Mouse (Mus musculus): ENCODE results near the gene Zfp644. TPM values are rescaled to one million over a fixed set of nuclear protein-coding genes. Genes with fewer than 3 reads are reported as not detected.

The Zfp644 gene
- polyA plus RNA-seq, 1 experiment from 2014 or later = 57.1 TPM

GRCm38 (mm10) chr5:106660867-106661266, 36.2 kb downstream of the Zfp644 start:
- Histone ChIP-seq H3K27ac (replicated peaks) (no peak overlapping the region), H3K4me3 (replicated peaks) (no peak overlapping the region), H3K4me1 (no peaks in the 10 kb centered on the region), H3K9ac (no peak overlapping the region), H3K36me3 (peaks cover 20% of the 10 kb centered on the region), H3K27me3 (no peaks in the 10 kb centered on the region), H3K9me3 (replicated peaks) (no peaks in the 10 kb centered on the region; the same call in 1 of the 2 replicates), H3K4me2 (replicated peaks) (no peak overlapping the region)
- ATAC-seq (ENCODE audit: insufficient number of reproducible peaks, low FRiP score, low TSS enrichment, low read depth) = no peak
- 71% methylated on average over 1 of the region's 1 CpGs for whole genome bisulfite sequencing

DNA sequence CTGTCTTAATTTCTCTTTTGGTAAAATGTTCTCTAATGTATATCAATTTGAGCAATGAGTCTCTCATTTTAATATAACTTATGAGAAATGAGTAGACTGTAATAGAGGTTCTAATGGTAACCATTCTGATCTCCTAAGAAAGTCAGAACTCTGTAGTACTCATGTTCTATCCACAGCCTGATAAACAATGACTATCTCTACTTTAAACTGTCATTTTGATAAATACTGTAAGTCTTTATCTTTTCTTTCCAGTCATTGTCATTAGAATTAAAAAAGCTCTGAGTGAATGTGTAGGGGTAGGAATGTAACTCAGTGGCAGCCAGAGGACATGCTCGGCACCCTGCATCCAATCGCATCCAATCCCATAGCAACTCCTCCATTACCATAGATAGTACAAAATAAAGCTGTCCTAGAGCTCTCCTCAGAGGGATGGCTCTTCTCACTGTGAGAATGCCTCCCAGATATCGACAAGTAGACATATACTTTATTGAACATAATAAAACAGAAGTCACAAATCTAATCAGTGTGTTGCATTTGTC, 44.2 kb downstream of the Zfp644 start:
- no peaks in the 10 kb centered on the region for H3K27me3 ChIP-seq
- no peaks in the 10 kb centered on the region for H3K4me1 ChIP-seq
- ATAC-seq (ENCODE audit: insufficient number of reproducible peaks, low FRiP score, low TSS enrichment, low read depth) = no peak
- H3K4me2 ChIP-seq (replicated peaks) = no peak overlapping the region
- H3K9ac ChIP-seq = no peak overlapping the region
- WGBS = 93% methylated on average over 3 of the region's 3 CpGs
- H3K27ac ChIP-seq (replicated peaks) = no peak overlapping the region
- no peak overlapping the region for H3K4me3 ChIP-seq (replicated peaks)
- peaks cover 14% of the 10 kb centered on the region; the same call in 1 of the 2 replicates for H3K36me3 ChIP-seq
- H3K9me3 ChIP-seq (replicated peaks) = no peaks in the 10 kb centered on the region

- H3K4me1 ChIP-seq = no peaks in the 10 kb centered on the region
- H3K4me2 ChIP-seq (replicated peaks) = no peak overlapping the region
- 75% methylated on average over 4 of the region's 4 CpGs for WGBS
- ATAC-seq (ENCODE audit: insufficient number of reproducible peaks, low FRiP score, low TSS enrichment, low read depth) = no peak
- H3K4me3 ChIP-seq (replicated peaks) = no peak overlapping the region
- H3K36me3 ChIP-seq = peaks cover 14% of the 10 kb centered on the region; the same call in 1 of the 2 replicates
- no peaks in the 10 kb centered on the region for H3K27me3 ChIP-seq
- no peak overlapping the region for H3K27ac ChIP-seq (replicated peaks)
- no peak overlapping the region for H3K9ac ChIP-seq
- no peaks in the 10 kb centered on the region for H3K9me3 ChIP-seq (replicated peaks)
Observed at GRCm38 (mm10) chr5:106652220-106652753, 44.8 kb downstream of the Zfp644 start.

DNA sequence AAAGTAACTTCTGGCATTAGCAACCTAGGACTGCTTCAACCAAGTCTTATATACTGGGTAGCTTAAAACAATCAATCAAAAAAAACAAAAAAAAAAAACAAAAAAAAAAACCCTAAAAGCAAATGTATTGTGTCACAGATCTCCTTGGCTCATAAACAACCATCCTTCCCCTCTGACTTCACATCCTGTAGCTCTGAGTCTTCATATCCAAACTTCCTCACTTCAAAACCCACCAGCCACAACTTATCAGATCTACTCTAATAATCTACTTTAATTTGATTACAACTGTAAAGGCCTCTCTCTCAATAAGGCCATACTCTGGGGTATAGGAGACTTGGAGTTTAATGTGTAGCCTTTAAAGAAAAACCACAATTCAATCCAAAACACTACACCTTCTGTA, 47.1 kb downstream of the Zfp644 start:
- no peak for ATAC-seq (ENCODE audit: insufficient number of reproducible peaks, low FRiP score, low TSS enrichment, low read depth)
- H3K27me3 ChIP-seq = no peaks in the 10 kb centered on the region
- H3K9ac ChIP-seq = no peak overlapping the region
- no peaks in the 10 kb centered on the region for H3K4me1 ChIP-seq
- no peak overlapping the region for H3K4me3 ChIP-seq (replicated peaks)
- H3K4me2 ChIP-seq (replicated peaks) = no peak overlapping the region
- H3K27ac ChIP-seq (replicated peaks) = no peak overlapping the region
- peaks cover 9% of the 10 kb centered on the region; the same call in 1 of the 2 replicates for H3K36me3 ChIP-seq
- H3K9me3 ChIP-seq (replicated peaks) = no peaks in the 10 kb centered on the region

- H3K4me1 ChIP-seq = no peaks in the 10 kb centered on the region
- H3K9me3 ChIP-seq (replicated peaks) = no peaks in the 10 kb centered on the region
- H3K9ac ChIP-seq = no peak overlapping the region
- no peaks in the 10 kb centered on the region for H3K27me3 ChIP-seq
- peaks cover 6% of the 10 kb centered on the region; the same call in 1 of the 2 replicates for H3K36me3 ChIP-seq
- H3K4me3 ChIP-seq (replicated peaks) = no peak overlapping the region
- H3K4me2 ChIP-seq (replicated peaks) = no peak overlapping the region
- no peak overlapping the region for H3K27ac ChIP-seq (replicated peaks)
- no peak for ATAC-seq (ENCODE audit: insufficient number of reproducible peaks, low FRiP score, low TSS enrichment, low read depth)
Observed at GRCm38 (mm10) chr5:106649441-106649840, 47.6 kb downstream of the Zfp644 start.

DNA sequence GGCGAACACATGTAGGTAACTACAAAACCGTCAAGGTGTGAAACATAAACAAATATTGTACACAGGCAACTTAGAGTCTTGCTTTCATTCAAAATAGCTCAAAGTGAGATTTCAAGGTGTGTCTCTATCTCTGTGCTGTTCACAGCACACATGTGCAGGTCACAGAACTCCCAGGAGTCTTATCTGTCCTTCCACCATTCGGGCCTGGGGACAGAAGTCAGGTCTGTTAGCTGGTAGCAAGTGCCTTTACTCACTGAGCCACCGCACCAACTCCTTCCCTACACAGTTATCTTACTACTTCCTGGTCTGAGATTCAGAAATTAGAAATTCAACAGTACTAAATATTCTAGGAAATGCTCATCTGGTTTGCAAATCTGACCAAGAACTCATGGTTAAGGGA, 53.7 kb downstream of the Zfp644 start:
- H3K9me3 ChIP-seq (replicated peaks) = no peaks in the 10 kb centered on the region
- H3K36me3 ChIP-seq = no peaks in the 10 kb centered on the region
- no peaks in the 10 kb centered on the region for H3K27me3 ChIP-seq
- H3K27ac ChIP-seq (replicated peaks) = no peak overlapping the region
- no peaks in the 10 kb centered on the region for H3K4me1 ChIP-seq
- H3K4me2 ChIP-seq (replicated peaks) = no peak overlapping the region
- H3K9ac ChIP-seq = no peak overlapping the region
- WGBS = 85% methylated on average over 4 of the region's 4 CpGs
- ATAC-seq (ENCODE audit: insufficient number of reproducible peaks, low FRiP score, low TSS enrichment, low read depth) = no peak
- no peak overlapping the region for H3K4me3 ChIP-seq (replicated peaks)

DNA sequence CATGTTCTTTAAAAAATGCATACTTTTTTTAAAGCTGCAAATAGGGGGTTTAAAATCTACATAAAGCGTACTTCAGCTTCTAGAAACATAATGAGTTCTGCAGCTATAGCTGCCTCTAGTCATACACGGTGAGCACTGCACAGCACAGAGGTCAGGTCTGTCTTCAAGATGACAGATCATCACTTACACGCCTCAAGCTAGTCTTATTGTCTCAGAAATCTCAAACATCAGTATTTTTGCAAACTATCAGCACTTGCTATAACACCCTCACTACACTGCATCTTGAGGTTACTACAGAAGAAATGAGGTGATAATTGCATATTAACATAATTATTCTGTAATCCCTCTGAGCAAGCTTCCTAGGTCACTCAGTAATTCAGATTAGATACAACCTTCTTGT, 55.2 kb downstream of the Zfp644 start:
- no peak overlapping the region for H3K4me2 ChIP-seq (replicated peaks)
- H3K9ac ChIP-seq = no peak overlapping the region
- H3K4me1 ChIP-seq = no peaks in the 10 kb centered on the region
- no peak overlapping the region for H3K4me3 ChIP-seq (replicated peaks)
- no peak for ATAC-seq (ENCODE audit: insufficient number of reproducible peaks, low FRiP score, low TSS enrichment, low read depth)
- no peaks in the 10 kb centered on the region for H3K9me3 ChIP-seq (replicated peaks)
- no peak overlapping the region for H3K27ac ChIP-seq (replicated peaks)
- WGBS = 67% methylated on average over 3 of the region's 3 CpGs
- H3K36me3 ChIP-seq = peaks cover 15% of the 10 kb centered on the region
- H3K27me3 ChIP-seq = no peaks in the 10 kb centered on the region

GRCm38 (mm10) chr5:106640235-106640809, 56.8 kb downstream of the Zfp644 start:
- Histone ChIP-seq H3K27ac (replicated peaks) (no peak overlapping the region), H3K9me3 (replicated peaks) (no peaks in the 10 kb centered on the region), H3K36me3 (peaks cover 30% of the 10 kb centered on the region), H3K9ac (no peak overlapping the region), H3K4me3 (replicated peaks) (no peak overlapping the region), H3K4me2 (replicated peaks) (no peak overlapping the region), H3K27me3 (no peaks in the 10 kb centered on the region), H3K4me1 (no peaks in the 10 kb centered on the region)
- ATAC-seq (ENCODE audit: insufficient number of reproducible peaks, low FRiP score, low TSS enrichment, low read depth) = no peak
- 73% methylated on average over 5 of the region's 5 CpGs for WGBS

- 89% methylated on average over 2 of the region's 2 CpGs for WGBS
- Histone ChIP-seq H3K9me3 (replicated peaks) (no peaks in the 10 kb centered on the region), H3K36me3 (peaks cover 37% of the 10 kb centered on the region), H3K9ac (no peak overlapping the region), H3K4me3 (replicated peaks) (no peak overlapping the region), H3K27me3 (no peaks in the 10 kb centered on the region), H3K4me1 (no peaks in the 10 kb centered on the region), H3K4me2 (replicated peaks) (no peak overlapping the region), H3K27ac (replicated peaks) (no peak overlapping the region)
- no peak for ATAC-seq (ENCODE audit: insufficient number of reproducible peaks, low FRiP score, low TSS enrichment, low read depth)
Observed at GRCm38 (mm10) chr5:106639627-106640026, 57.5 kb downstream of the Zfp644 start.

DNA sequence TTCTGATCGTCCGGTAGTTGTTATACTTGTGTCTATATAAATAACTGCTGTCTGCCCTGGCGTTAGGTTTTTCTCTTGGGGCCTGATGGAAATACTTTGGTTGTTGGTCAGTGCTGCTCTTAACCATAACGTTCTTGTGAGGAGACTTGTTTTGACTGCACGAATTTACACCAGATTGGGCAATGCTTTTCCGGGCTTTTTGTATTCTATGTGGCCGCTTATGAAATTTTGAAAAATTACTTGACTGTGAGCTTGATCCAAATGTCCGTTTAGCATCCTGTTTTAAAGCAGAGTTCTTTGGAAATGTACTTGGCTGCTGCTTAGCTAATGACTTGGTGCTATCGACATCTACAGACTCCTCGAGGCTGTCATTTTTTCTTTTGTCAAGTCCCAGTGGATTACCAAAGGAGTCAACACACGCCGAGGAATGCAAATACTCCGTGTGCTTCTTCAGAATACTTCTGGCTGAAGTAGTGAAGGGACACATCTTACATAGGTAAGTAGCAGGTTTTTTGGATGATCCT, 60.6 kb downstream of the Zfp644 start:
- Histone ChIP-seq H3K27ac (replicated peaks) (no peak overlapping the region), H3K27me3 (no peaks in the 10 kb centered on the region), H3K4me3 (replicated peaks) (no peak overlapping the region), H3K4me2 (replicated peaks) (no peak overlapping the region), H3K4me1 (no peaks in the 10 kb centered on the region), H3K9ac (no peak overlapping the region), H3K36me3 (peaks cover 44% of the 10 kb centered on the region), H3K9me3 (replicated peaks) (no peaks in the 10 kb centered on the region)
- no peak for ATAC-seq (ENCODE audit: insufficient number of reproducible peaks, low FRiP score, low TSS enrichment, low read depth)
- 85% methylated on average over 13 of the region's 13 CpGs for WGBS

DNA sequence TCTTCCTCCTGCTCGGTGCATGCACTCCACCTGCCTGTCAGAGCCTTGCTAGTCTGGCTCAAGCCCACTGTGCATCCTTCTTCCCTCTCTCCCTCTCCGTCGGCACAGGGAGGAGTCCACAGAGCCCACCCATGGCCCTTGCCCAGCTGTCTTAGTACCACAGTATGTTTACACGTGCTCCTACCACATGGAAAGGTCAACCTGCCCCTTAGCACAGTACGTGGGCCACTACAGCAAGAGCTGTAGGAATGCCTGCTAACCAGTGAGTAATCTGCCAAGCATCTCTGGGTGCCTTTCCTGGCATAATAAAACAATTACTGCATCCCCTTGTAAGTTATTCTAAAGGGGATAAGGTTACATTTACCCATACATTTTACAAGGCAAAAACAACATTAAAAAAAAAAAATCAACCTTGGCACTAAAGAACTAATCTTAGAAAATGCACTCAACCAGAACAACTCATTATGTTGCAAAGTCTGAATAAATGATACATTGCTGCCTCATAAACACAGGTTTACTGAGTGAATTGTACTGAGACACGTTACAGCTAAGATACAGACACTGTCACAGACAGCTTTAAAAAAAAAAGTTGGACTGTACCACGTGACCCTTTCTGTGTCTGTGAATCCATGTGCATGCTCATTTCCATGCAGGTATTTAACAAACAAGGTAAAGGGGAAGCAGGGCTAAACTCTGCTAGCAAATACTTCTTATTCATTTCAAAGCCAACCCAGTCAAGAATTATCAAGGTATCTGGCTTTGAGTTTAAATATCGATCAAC, 68.5 kb downstream of the Zfp644 start:
- Histone ChIP-seq H3K9ac (no peak overlapping the region), H3K36me3 (peaks cover 17% of the 10 kb centered on the region), H3K27me3 (no peaks in the 10 kb centered on the region), H3K4me2 (replicated peaks) (no peak overlapping the region), H3K27ac (replicated peaks) (no peak overlapping the region), H3K4me3 (replicated peaks) (no peak overlapping the region), H3K9me3 (replicated peaks) (no peaks in the 10 kb centered on the region), H3K4me1 (no peaks in the 10 kb centered on the region)
- 61% methylated on average over 8 of the region's 8 CpGs for WGBS
- ATAC-seq (ENCODE audit: insufficient number of reproducible peaks, low FRiP score, low TSS enrichment, low read depth) = no peak
